Mouse (Mus musculus) left cerebral cortex, postnatal 25 days (tissue): ENCODE results near the gene Adat3. TPM values are rescaled to one million over a fixed set of nuclear protein-coding genes. Genes with fewer than 3 reads are reported as not detected.
A peak's percentile ranks its signal among the peaks of the same experiment; 100 is the strongest.

Experiments
- DNase-seq, 2 experiments: peaks; one replicate each; pipeline ENCODE4 v3.0.0; 2022; ENCODE audit warnings: low spot score in 2 of 2, mixed read lengths in 1 of 2
- intact Hi-C: fragments of 180-260 bp; cut with DNase I; formaldehyde crosslinking; loops from one replicate; pipeline ENCODE4 v1.15.1; 2025
- total RNA-seq, 2 experiments: library from RNA; stranded (reverse); gene quantifications; 2 replicates each; pipeline ENCODE4 v1.2.3; 2021

Adat3 gene
- 1 to 10 TPM; 3.6 to 4.5 TPM for total RNA-seq

- peak; percentile 98 for DNase-seq
- intact Hi-C loops, result no loop called here
Observed at GRCm38 (mm10) chr10:80602698-80603325, at the start of gene Adat3, which contains the start of gene Scamp4. Gene Adat3 (plus strand): TSS chr10:80602880. Gene Scamp4 (plus strand): TSS chr10:80602872.

DNA sequence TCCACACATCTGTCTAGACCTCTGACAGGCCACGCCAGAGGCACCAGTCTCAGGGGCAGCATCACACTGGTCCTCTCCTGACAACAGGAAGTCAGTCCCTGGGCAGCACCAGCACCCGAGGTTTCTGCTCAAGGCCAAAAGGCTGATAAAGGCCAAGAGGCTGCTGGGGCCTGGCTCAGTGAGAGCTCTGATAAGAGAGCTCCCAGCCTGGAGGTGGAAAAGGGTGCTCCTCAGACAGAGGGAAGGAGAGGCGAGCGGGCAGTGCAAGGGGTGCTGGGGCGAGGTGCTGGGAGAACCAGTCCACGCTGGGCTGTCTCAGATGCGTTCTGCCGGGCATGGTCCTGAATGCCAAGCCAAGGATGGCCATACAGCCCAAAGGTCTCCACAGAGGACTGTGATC, 49.1 kb upstream of the Adat3 start:
- intact Hi-C loops, result no loop called here
- DNase-seq, result no peak

DNA sequence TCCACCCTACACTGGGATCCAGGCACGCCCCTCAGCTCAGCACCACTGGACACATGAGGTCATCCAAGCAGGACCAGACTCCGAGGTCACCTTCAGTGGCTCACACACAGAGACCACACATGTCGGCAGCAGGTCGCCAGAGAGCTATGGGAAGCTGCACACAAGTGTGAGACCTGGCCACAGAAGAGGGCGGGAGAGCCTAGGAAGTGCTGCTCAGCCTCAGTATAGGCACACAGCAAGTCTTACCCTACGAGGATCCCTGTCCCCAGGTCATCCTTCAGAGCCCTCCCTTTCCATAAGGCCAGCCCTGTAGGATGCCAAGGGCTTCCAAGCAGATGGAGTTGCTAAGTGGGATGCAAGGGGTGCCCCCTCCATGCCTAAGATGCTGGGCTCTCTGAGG, 48.7 kb upstream of the Adat3 start:
- no peak for DNase-seq
- intact Hi-C loops, result no loop called here

DNA sequence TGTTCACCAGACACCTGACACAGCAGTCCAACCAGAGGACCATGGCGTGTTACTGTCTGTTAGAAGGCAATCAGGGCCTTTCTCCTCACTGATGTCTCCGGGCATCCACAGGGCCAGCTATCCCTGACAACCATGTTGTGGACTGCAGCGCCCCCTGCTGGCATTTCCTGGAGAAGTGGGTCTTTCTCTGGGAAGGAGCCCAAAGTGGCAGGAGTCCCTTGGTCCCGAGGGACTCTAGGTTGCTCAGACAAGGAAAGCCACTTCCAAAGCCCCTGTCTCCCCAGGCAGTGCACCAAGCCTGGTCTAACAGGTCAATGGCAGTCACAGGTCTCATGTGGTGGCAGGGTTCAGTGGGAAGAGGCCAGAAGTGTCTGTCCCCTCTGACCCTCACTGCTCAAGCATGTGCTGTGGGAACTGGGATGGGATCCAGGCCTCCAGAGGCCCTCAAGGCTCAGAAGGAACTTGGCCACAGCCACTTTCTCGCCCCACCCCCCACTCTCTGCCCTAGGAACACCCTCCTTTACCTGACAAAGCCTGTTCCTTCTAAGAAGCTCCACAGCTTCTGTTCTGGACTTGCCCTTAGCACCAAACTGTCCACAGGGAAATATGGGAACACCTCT, 45.2 kb upstream of the Adat3 start:
- DNase-seq, result peak; percentile 66 to 73

GRCm38 (mm10) chr10:80559431-80559830, 43.2 kb upstream of the Adat3 start:
- DNase-seq, result no peak
- intact Hi-C loops, result no loop called here

More for the DNA sequence above, 45.2 kb upstream of the Adat3 start:
- intact Hi-C loops, result loop anchor here (1.0 kb wide), 1 partner anchor 111 kb away; no protein-coding TSS in a partner anchor

GRCm38 (mm10) chr10:80560621-80561020, 42.1 kb upstream of the Adat3 start:
- DNase-seq, result no peak
- intact Hi-C loops, result no loop called here

GRCm38 (mm10) chr10:80561116-80561944, 41.4 kb upstream of the Adat3 start, which contains the start of gene Rexo1:
Gene Rexo1 (minus strand): TSS chr10:80561560.
- peak; percentile 96 to 97 for DNase-seq
- intact Hi-C loops, result no loop called here

DNA sequence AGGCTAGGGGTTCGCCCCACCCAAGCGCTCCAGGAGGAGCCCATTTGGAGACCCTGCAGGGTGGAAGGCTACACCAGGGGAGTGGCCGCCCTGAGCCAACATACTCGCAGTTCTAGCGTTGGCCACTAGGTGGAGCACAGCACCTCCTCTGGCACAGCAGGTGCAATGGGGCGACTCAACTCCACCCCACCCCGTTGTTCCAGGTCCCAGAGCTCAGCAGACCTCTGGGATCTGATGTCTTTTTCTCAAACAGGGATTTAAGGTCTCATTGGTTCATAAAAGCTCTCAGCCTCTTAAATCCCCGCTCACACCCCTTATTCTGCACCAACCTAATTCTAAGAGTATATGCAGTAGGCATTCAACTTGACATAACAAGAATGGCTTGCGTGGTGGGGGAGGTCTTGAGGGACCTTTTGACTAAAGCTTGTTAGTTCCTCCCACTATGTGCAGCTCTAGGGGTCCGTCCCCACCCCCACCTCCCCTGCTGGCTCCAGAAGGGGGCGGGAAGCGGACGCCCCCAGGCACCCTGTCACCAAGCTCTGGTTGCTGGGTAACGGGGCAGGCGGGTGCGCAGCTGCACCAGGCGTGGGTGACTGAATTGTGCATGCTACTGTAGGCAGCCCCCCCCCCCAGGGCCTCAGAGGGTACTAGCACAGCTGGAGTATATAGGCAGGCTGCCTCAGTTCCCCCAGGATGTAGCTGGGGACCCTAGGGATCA, 36.1 kb upstream of the Adat3 start:
- peak; percentile 89 to 90 for DNase-seq
- intact Hi-C loops, result loop anchor here (2.0 kb wide), 1 partner anchor 56 kb away; the partner anchor contains the start of gene Csnk1g2

- intact Hi-C loops, result no loop called here
- no peak for DNase-seq
Observed at GRCm38 (mm10) chr10:80568876-80569275, 33.8 kb upstream of the Adat3 start.

DNA sequence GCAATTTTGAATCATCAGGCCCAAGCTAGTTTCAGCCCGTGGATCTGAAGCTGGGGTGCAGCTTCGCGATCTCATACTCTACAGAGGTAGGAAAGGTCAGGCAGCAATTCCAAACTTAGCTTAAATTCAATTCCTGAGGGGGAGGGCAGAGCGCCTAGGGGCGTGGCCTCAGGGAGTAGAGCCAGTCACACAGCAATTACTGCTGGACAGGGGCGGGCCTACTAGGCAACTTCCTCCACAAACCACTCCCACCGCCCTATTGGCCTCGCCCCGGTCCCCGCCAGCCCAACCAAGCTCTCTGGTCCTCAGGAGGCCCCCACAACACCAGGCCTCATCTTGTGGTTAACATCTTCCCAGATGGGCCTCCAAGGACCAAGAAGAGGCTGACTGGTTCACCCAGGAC, 33.0 kb upstream of the Adat3 start:
- intact Hi-C loops, result no loop called here
- no peak for DNase-seq

GRCm38 (mm10) chr10:80570419-80570818, 32.3 kb upstream of the Adat3 start:
- intact Hi-C loops, result no loop called here
- no peak for DNase-seq

DNA sequence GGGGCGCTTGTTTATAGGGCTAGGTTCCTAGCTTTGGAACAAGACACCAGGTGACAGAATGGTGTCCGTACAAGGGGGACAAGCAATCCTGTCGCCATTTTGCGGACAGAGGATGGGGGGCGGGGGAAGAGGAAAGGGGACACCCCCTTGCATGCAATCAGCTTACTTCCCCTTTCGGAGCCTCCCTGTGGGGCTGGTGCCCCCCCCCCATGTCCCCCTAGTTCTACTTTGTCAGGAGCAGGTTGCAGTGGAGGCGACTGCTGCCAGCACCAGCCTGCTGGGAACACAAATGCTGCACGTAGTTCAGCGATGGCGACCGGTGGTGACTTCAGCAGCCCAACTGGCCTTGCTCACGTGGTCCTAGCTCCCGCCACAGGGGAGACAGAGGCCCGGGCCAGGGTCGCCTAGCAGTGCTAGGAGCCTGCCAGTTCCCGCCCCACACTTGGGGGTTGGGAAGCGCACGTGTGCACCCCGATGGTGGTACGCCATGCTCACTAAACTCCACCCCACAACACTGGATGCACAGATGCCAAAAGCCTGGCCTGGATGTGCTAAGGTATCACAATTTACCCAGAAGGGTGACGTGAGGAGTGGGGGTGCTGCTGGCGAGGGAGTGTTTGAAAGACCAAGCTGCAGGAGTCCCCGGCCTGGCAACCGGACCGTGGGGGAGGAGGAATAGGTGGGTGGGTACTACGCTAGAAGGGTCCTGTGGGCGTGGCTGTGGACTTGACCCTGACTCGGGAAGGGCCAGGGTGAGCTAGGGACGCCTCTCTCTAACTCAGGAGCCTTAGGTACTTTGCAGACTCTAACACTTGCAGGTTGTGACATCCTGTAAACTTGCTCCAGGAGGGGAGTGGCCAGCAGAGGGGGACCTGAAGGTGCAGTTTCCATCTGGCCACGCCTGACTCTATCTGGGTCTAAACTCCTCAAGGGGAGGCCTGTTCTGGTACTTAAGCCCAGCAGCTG, 31.5 kb upstream of the Adat3 start:
- DNase-seq, result no peak

DNA sequence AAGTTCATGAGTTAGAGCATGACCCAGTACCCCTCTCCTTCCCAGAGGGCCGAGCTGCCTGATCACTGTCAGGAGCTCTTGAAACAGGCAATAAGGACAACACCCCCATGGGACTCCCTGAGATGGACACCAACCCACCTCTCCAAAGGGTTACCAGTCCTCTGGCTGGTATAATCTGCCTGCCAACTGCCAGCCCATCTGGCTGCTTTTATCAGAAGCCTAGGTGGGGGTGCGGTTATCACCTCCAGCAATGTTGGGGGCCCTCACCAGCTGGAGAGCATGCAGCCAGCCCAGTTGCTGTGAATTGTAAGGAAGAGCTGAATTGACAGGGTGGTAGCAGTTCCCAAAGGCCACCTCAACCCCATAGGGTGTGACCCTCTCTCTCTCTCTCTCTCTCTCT, 30.2 kb upstream of the Adat3 start:
- intact Hi-C loops, result no loop called here
- no peak for DNase-seq

More for the DNA sequence above, 31.5 kb upstream of the Adat3 start:
- intact Hi-C loops, result no loop called here

DNA sequence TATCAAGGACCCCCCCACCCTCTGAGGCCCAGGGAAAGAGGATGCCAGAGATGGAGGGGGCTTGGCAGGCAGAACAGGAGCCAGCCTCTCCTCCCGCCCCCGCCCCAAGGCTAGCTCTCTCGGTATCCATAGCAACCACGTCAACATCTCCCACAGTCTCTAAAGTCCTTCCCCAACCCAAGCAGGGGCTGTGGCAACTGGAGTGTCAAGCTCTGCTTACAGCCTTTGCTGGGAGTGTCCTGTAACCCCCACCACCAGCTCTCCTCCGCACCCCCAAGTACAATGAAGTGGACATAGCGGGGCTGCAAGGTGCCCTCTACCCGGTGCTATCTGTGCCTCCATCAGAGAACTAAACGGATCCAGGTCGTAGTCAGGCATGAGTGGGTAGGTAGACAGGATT, 28.7 kb upstream of the Adat3 start:
- peak in 1 of 2 experiments; percentile 83 for DNase-seq
- intact Hi-C loops, result no loop called here

- intact Hi-C loops, result loop anchor here (5.0 kb wide), 1 partner anchor 82 kb away; the partner anchor contains the start of gene Btbd2
Observed at GRCm38 (mm10) chr10:80574896-80575295, 27.8 kb upstream of the Adat3 start.

GRCm38 (mm10) chr10:80575925-80576324, 26.8 kb upstream of the Adat3 start:
- DNase-seq, result no peak
- intact Hi-C loops, result loop anchor here (2.0 to 5.0 kb wide), 2 partner anchors 47 to 81 kb away; partner anchors contain the start of genes Btbd2 and Csnk1g2

More at GRCm38 (mm10) chr10:80574896-80575295, 27.8 kb upstream of the Adat3 start:
- DNase-seq, result peak in 1 of 2 experiments; percentile 43

GRCm38 (mm10) chr10:80576351-80577194, 26.1 kb upstream of the Adat3 start:
- DNase-seq, result peak in 1 of 2 experiments; percentile 31
- intact Hi-C loops, result loop anchor here (2.0 to 5.0 kb wide), 2 partner anchors 46 to 81 kb away; partner anchors contain the start of genes Btbd2 and Csnk1g2
